Mouse (Mus musculus): ENCODE data around the gene Oxct1. TPM values are rescaled to one million over a fixed set of nuclear protein-coding genes. Genes with fewer than 3 reads are reported as not detected.

Oxct1 gene
- polyA plus RNA-seq, 1 experiment from 2014 or later = 196 TPM

- Histone ChIP-seq H3K4me1 (replicated peaks; ENCODE audit: control insufficient read depth, insufficient read depth, low read length) (no peaks in the 10 kb centered on the region), H3K27ac (ENCODE audit: low read depth, low read length) (no peak overlapping the region), H3K9me3 (ENCODE audit: control insufficient read depth, low read length) (no peaks in the 10 kb centered on the region), H3K9ac (ENCODE audit: low read length) (no peak overlapping the region), H3K4me2 (ENCODE audit: low read depth, low read length, severe bottlenecking) (no peak overlapping the region), H3K4me3 (ENCODE audit: low read depth, low read length) (no peak overlapping the region), H3K36me3 (ENCODE audit: control insufficient read depth, insufficient read depth, low read length) (no peaks in the 10 kb centered on the region), H3K27me3 (ENCODE audit: control insufficient read depth, insufficient read depth, low read length) (no peaks in the 10 kb centered on the region)
- ATAC-seq (replicated peaks; ENCODE audit: low FRiP score) (no peak), DNase-seq (ENCODE audit: low spot score) (no peak)
- 83% methylated on average over 4 of the region's 4 CpGs for WGBS
These were observed 79.3 kb downstream of the Oxct1 start for GRCm38 (mm10) chr15:4105498-4105897.

- Histone ChIP-seq H3K4me1 (replicated peaks; ENCODE audit: control insufficient read depth, insufficient read depth, low read length) (no peaks in the 10 kb centered on the region; the same call in 1 of the 2 replicates), H3K4me3 (ENCODE audit: low read depth, low read length) (no peak overlapping the region), H3K9ac (ENCODE audit: low read length) (no peak overlapping the region), H3K4me2 (ENCODE audit: low read depth, low read length, severe bottlenecking) (no peak overlapping the region), H3K27me3 (ENCODE audit: control insufficient read depth, insufficient read depth, low read length) (no peaks in the 10 kb centered on the region), H3K36me3 (ENCODE audit: control insufficient read depth, insufficient read depth, low read length) (no peaks in the 10 kb centered on the region), H3K9me3 (ENCODE audit: control insufficient read depth, low read length) (no peaks in the 10 kb centered on the region), H3K27ac (ENCODE audit: low read depth, low read length) (no peak overlapping the region)
- ATAC-seq (replicated peaks; ENCODE audit: low FRiP score) (no peak), DNase-seq (ENCODE audit: low spot score) (no peak)
- 93% methylated on average over 6 of the region's 6 CpGs for WGBS
These were observed 93.8 kb downstream of the Oxct1 start for GRCm38 (mm10) chr15:4119962-4120361.

GRCm38 (mm10) chr15:4124648-4125047 is 98.5 kb downstream of the Oxct1 start:
- Histone ChIP-seq H3K4me2 (ENCODE audit: low read depth, low read length, severe bottlenecking) (no peak overlapping the region), H3K9ac (ENCODE audit: low read length) (no peak overlapping the region), H3K4me1 (replicated peaks; ENCODE audit: control insufficient read depth, insufficient read depth, low read length) (no peaks in the 10 kb centered on the region; the same call in 1 of the 2 replicates), H3K27me3 (ENCODE audit: control insufficient read depth, insufficient read depth, low read length) (no peaks in the 10 kb centered on the region), H3K4me3 (ENCODE audit: low read depth, low read length) (no peak overlapping the region), H3K36me3 (ENCODE audit: control insufficient read depth, insufficient read depth, low read length) (no peaks in the 10 kb centered on the region; the same call in 1 of the 2 replicates), H3K27ac (ENCODE audit: low read depth, low read length) (no peak overlapping the region), H3K9me3 (ENCODE audit: control insufficient read depth, low read length) (no peaks in the 10 kb centered on the region)
- DNase-seq (ENCODE audit: low spot score) (no peak), ATAC-seq (replicated peaks; ENCODE audit: low FRiP score) (no peak)
- 62% methylated on average over 3 of the region's 3 CpGs for WGBS

- no peaks in the 10 kb centered on the region for H3K4me1 ChIP-seq (replicated peaks; ENCODE audit: control insufficient read depth, insufficient read depth, low read length)
- no peak overlapping the region for H3K4me2 ChIP-seq (ENCODE audit: low read depth, low read length, severe bottlenecking)
- H3K4me3 ChIP-seq (ENCODE audit: low read depth, low read length) = no peak overlapping the region
- H3K9ac ChIP-seq (ENCODE audit: low read length) = no peak overlapping the region
- no peaks in the 10 kb centered on the region for H3K27me3 ChIP-seq (ENCODE audit: control insufficient read depth, insufficient read depth, low read length)
- H3K36me3 ChIP-seq (ENCODE audit: control insufficient read depth, insufficient read depth, low read length) = no peaks in the 10 kb centered on the region
- H3K9me3 ChIP-seq (ENCODE audit: control insufficient read depth, low read length) = no peaks in the 10 kb centered on the region
- no peak for ATAC-seq (replicated peaks; ENCODE audit: low FRiP score)
- no peak overlapping the region for H3K27ac ChIP-seq (ENCODE audit: low read depth, low read length)
- DNase-seq (ENCODE audit: low spot score) = no peak
- 29% methylated on average over 1 of the region's 1 CpGs for WGBS
These were observed 112.3 kb downstream of the Oxct1 start for GRCm38 (mm10) chr15:4138524-4138923.

GRCm38 (mm10) chr15:4139516-4139915 is 113.3 kb downstream of the Oxct1 start:
- Histone ChIP-seq H3K9me3 (ENCODE audit: control insufficient read depth, low read length) (no peaks in the 10 kb centered on the region), H3K4me1 (replicated peaks; ENCODE audit: control insufficient read depth, insufficient read depth, low read length) (no peaks in the 10 kb centered on the region), H3K36me3 (ENCODE audit: control insufficient read depth, insufficient read depth, low read length) (no peaks in the 10 kb centered on the region), H3K27me3 (ENCODE audit: control insufficient read depth, insufficient read depth, low read length) (no peaks in the 10 kb centered on the region), H3K4me2 (ENCODE audit: low read depth, low read length, severe bottlenecking) (no peak overlapping the region), H3K27ac (ENCODE audit: low read depth, low read length) (no peak overlapping the region), H3K4me3 (ENCODE audit: low read depth, low read length) (no peak overlapping the region), H3K9ac (ENCODE audit: low read length) (no peak overlapping the region)
- 86% methylated on average over 12 of the region's 12 CpGs for whole genome bisulfite sequencing
- ATAC-seq (replicated peaks; ENCODE audit: low FRiP score) (no peak), DNase-seq (ENCODE audit: low spot score) (no peak)

- Histone ChIP-seq H3K4me2 (ENCODE audit: low read depth, low read length, severe bottlenecking) (no peak overlapping the region), H3K36me3 (ENCODE audit: control insufficient read depth, insufficient read depth, low read length) (no peaks in the 10 kb centered on the region), H3K9me3 (ENCODE audit: control insufficient read depth, low read length) (no peaks in the 10 kb centered on the region), H3K9ac (ENCODE audit: low read length) (no peak overlapping the region), H3K27ac (ENCODE audit: low read depth, low read length) (no peak overlapping the region), H3K4me3 (ENCODE audit: low read depth, low read length) (no peak overlapping the region), H3K4me1 (replicated peaks; ENCODE audit: control insufficient read depth, insufficient read depth, low read length) (no peaks in the 10 kb centered on the region), H3K27me3 (ENCODE audit: control insufficient read depth, insufficient read depth, low read length) (no peaks in the 10 kb centered on the region)
- WGBS = 83% methylated on average over 5 of the region's 5 CpGs
- DNase-seq (ENCODE audit: low spot score) (no peak), ATAC-seq (replicated peaks; ENCODE audit: low FRiP score) (no peak)
These were observed 119.2 kb downstream of the Oxct1 start for GRCm38 (mm10) chr15:4145352-4145751.

GRCm38 (mm10) chr15:4147700-4148099 is 121.5 kb downstream of the Oxct1 start:
- no peak overlapping the region for H3K27ac ChIP-seq (ENCODE audit: low read depth, low read length)
- no peaks in the 10 kb centered on the region for H3K27me3 ChIP-seq (ENCODE audit: control insufficient read depth, insufficient read depth, low read length)
- no peaks in the 10 kb centered on the region for H3K36me3 ChIP-seq (ENCODE audit: control insufficient read depth, insufficient read depth, low read length)
- DNase-seq (ENCODE audit: low spot score) = no peak
- H3K4me3 ChIP-seq (ENCODE audit: low read depth, low read length) = no peak overlapping the region
- H3K4me2 ChIP-seq (ENCODE audit: low read depth, low read length, severe bottlenecking) = no peak overlapping the region
- WGBS = 91% methylated on average over 2 of the region's 2 CpGs
- no peaks in the 10 kb centered on the region for H3K9me3 ChIP-seq (ENCODE audit: control insufficient read depth, low read length)
- H3K9ac ChIP-seq (ENCODE audit: low read length) = no peak overlapping the region
- no peaks in the 10 kb centered on the region for H3K4me1 ChIP-seq (replicated peaks; ENCODE audit: control insufficient read depth, insufficient read depth, low read length)
- ATAC-seq (replicated peaks; ENCODE audit: low FRiP score) = no peak

GRCm38 (mm10) chr15:4148649-4149389 is 122.6 kb downstream of the Oxct1 start:
- no peaks in the 10 kb centered on the region; the same call in 1 of the 2 replicates for H3K36me3 ChIP-seq (ENCODE audit: control insufficient read depth, insufficient read depth, low read length)
- H3K27ac ChIP-seq (ENCODE audit: low read depth, low read length) = no peak overlapping the region
- H3K9ac ChIP-seq (ENCODE audit: low read length) = no peak overlapping the region
- WGBS = 91% methylated on average over 8 of the region's 8 CpGs
- DNase-seq (ENCODE audit: low spot score) (no peak), ATAC-seq (replicated peaks; ENCODE audit: low FRiP score) (peak; percentile 36; the same call in 1 of the 2 replicates)
- H3K27me3 ChIP-seq (ENCODE audit: control insufficient read depth, insufficient read depth, low read length) = no peaks in the 10 kb centered on the region
- no peak overlapping the region for H3K4me3 ChIP-seq (ENCODE audit: low read depth, low read length)
- H3K9me3 ChIP-seq (ENCODE audit: control insufficient read depth, low read length) = no peaks in the 10 kb centered on the region
- H3K4me2 ChIP-seq (ENCODE audit: low read depth, low read length, severe bottlenecking) = no peak overlapping the region
- H3K4me1 ChIP-seq (replicated peaks; ENCODE audit: control insufficient read depth, insufficient read depth, low read length) = no peaks in the 10 kb centered on the region

GRCm38 (mm10) chr15:4154646-4155045 is 128.5 kb downstream of the Oxct1 start:
- Histone ChIP-seq H3K4me3 (ENCODE audit: low read depth, low read length) (no peak overlapping the region), H3K27me3 (ENCODE audit: control insufficient read depth, insufficient read depth, low read length) (no peaks in the 10 kb centered on the region), H3K4me2 (ENCODE audit: low read depth, low read length, severe bottlenecking) (no peak overlapping the region), H3K36me3 (ENCODE audit: control insufficient read depth, insufficient read depth, low read length) (no peaks in the 10 kb centered on the region; the same call in 1 of the 2 replicates), H3K4me1 (replicated peaks; ENCODE audit: control insufficient read depth, insufficient read depth, low read length) (no peaks in the 10 kb centered on the region), H3K27ac (ENCODE audit: low read depth, low read length) (no peak overlapping the region), H3K9ac (ENCODE audit: low read length) (no peak overlapping the region), H3K9me3 (ENCODE audit: control insufficient read depth, low read length) (no peaks in the 10 kb centered on the region)
- DNase-seq (ENCODE audit: low spot score) (no peak), ATAC-seq (replicated peaks; ENCODE audit: low FRiP score) (no peak)
- WGBS = 75% methylated on average over 4 of the region's 4 CpGs

Measured in forebrain, embryonic 11.5 days (tissue).